10 mouse cellular contexts compared by ENCODE assay signal in genomic region chr5:24484963-24485362, GRCm38 (mm10). TPM values are rescaled to one million over a fixed set of nuclear protein-coding genes. Genes with fewer than 3 reads are reported as not detected.
DNase-seq lines count a peak whose midpoint lies in the region; ATAC-seq lines count a peak whose summit lies in the region.
"Had no signal": no experiment of that assay in that cellular context is flagged by ENCODE, and none has a peak within 500 bp of the region (broad histone marks: within the 10 kb centered on the region; RNA-seq: fewer than 3 reads in every experiment).

No protein-coding gene starts in this region.

- peak; percentile 30 for DNase-seq in kidney, adult 11 months
- DNase-seq in kidney, adult 8-10 months: no peak
- DNase-seq in limb, embryonic 10.5 days (ENCODE audit: low spot score): no peak
- no peak for DNase-seq in cerebellum, adult 18-20 months
- DNase-seq in left cerebral cortex, adult 11 months (ENCODE audit: low spot score): no peak
- no peak for DNase-seq in adrenal gland, adult 2 months
- DNase-seq: gastrocnemius, postnatal 36 days had no signal

- no peaks in the 10 kb centered on the region for H3K9me3 ChIP-seq in forebrain, embryonic 15.5 days
- no peaks in the 10 kb centered on the region for H3K9me3 ChIP-seq in limb, embryonic 10.5 days (replicated peaks)
- H3K9me3 ChIP-seq in neural tube, embryonic 12.5 days: no peaks in the 10 kb centered on the region
- H3K9me3 ChIP-seq: lung, embryonic 15.5 days had no signal

- H3K27ac ChIP-seq in forebrain, embryonic 15.5 days (replicated peaks): no peak overlapping the region
- H3K27ac ChIP-seq in limb, embryonic 10.5 days: peak overlapping the region; percentile 65
- H3K27ac ChIP-seq in neural tube, embryonic 12.5 days: peak overlapping the region; percentile 62; the same call in 1 of the 2 replicates
- H3K27ac ChIP-seq: lung, embryonic 15.5 days had no signal

- 5% methylated on average over 22 of the region's 22 CpGs for WGBS in forebrain, embryonic 15.5 days
- 7% methylated on average over 22 of the region's 22 CpGs for WGBS in limb, embryonic 10.5 days
- WGBS in neural tube, embryonic 12.5 days: 11% methylated on average over 22 of the region's 22 CpGs

- H3K4me2 ChIP-seq in forebrain, embryonic 15.5 days (replicated peaks): peak overlapping the region; percentile 41
- H3K4me2 ChIP-seq in neural tube, embryonic 12.5 days (replicated peaks): peak overlapping the region; percentile 52
- H3K4me2 ChIP-seq: lung, embryonic 15.5 days had no signal

- peaks cover 6% of the 10 kb centered on the region; the same call in 1 of the 2 replicates for H3K27me3 ChIP-seq in forebrain, embryonic 15.5 days
- H3K27me3 ChIP-seq in limb, embryonic 10.5 days (ENCODE audit: low read depth, poor library complexity, severe bottlenecking): peaks cover 20% of the 10 kb centered on the region
- peaks cover 5% of the 10 kb centered on the region; the same call in 1 of the 2 replicates for H3K27me3 ChIP-seq in neural tube, embryonic 12.5 days (replicated peaks)
- H3K27me3 ChIP-seq: lung, embryonic 15.5 days had no signal

- peaks cover 50% of the 10 kb centered on the region for H3K36me3 ChIP-seq in forebrain, embryonic 15.5 days
- H3K36me3 ChIP-seq in limb, embryonic 10.5 days: peaks cover 90% of the 10 kb centered on the region
- peaks cover 71% of the 10 kb centered on the region for H3K36me3 ChIP-seq in neural tube, embryonic 12.5 days

- peak; percentile 16; the same call in 1 of the 2 replicates for ATAC-seq in forebrain, embryonic 15.5 days (replicated peaks)
- ATAC-seq in neural tube, embryonic 12.5 days (ENCODE audit: low FRiP score, low read depth): peak; percentile 29

- H3K4me1 ChIP-seq in forebrain, embryonic 15.5 days: peaks cover 41% of the 10 kb centered on the region
- H3K4me1 ChIP-seq in limb, embryonic 10.5 days: peaks cover 75% of the 10 kb centered on the region
- H3K4me1 ChIP-seq in neural tube, embryonic 12.5 days: peaks cover 58% of the 10 kb centered on the region

- peak overlapping the region; percentile 39 for H3K9ac ChIP-seq in forebrain, embryonic 15.5 days (replicated peaks)
- peak overlapping the region; percentile 26; the same call in 1 of the 2 replicates for H3K9ac ChIP-seq in neural tube, embryonic 12.5 days
- H3K9ac ChIP-seq: lung, embryonic 15.5 days had no signal

- H3K4me3 ChIP-seq in forebrain, embryonic 15.5 days: peak overlapping the region; percentile 18; the same call in 1 of the 2 replicates
- H3K4me3 ChIP-seq in limb, embryonic 10.5 days: peak overlapping the region; percentile 34
- no peak overlapping the region for H3K4me3 ChIP-seq in neural tube, embryonic 12.5 days
- H3K4me3 ChIP-seq: lung, embryonic 15.5 days had no signal

RNA-seq across cellular contexts. Expression of gene Agap3, which starts 33.0 kb away (rescaled TPM):
- polyA plus RNA-seq in forebrain, embryonic 15.5 days (2015; fragmentation: Nextera tagmentation; extraction: Ambion mirVana): 76.9 and 108 TPM in 2 replicates
- polyA plus RNA-seq in limb, embryonic 10.5 days (2016; fragmentation: Nextera tagmentation; extraction: Ambion mirVana): 39.8 and 42.7 TPM in 2 replicates
- polyA plus RNA-seq in neural tube, embryonic 12.5 days (2016; fragmentation: Nextera tagmentation; extraction: Ambion mirVana): 109 and 113 TPM in 2 replicates
- total RNA-seq in adrenal gland, adult 2 months (2021): 10 to 100 TPM; 78.8 to 89.8 TPM
- 96.5 and 106 TPM in 2 replicates for polyA plus RNA-seq in adrenal gland, adult 2 months (2012; rRNA removed)

RNA-seq across cellular contexts. Expression of gene Tmub1, which starts 37.3 kb away (rescaled TPM):
- polyA plus RNA-seq in forebrain, embryonic 15.5 days (2015; fragmentation: Nextera tagmentation; extraction: Ambion mirVana): 39.4 and 40.1 TPM in 2 replicates
- 22.1 and 24.2 TPM in 2 replicates for polyA plus RNA-seq in limb, embryonic 10.5 days (2016; fragmentation: Nextera tagmentation; extraction: Ambion mirVana)
- polyA plus RNA-seq in neural tube, embryonic 12.5 days (2016; fragmentation: Nextera tagmentation; extraction: Ambion mirVana): 35.3 and 40.0 TPM in 2 replicates
- 10 to 100 TPM; 16.7 to 20.5 TPM for total RNA-seq in adrenal gland, adult 2 months (2021)
- 86.7 and 94.5 TPM in 2 replicates for polyA plus RNA-seq in adrenal gland, adult 2 months (2012; rRNA removed)

RNA-seq across cellular contexts. Expression of gene Fastk, which starts 39.9 kb away (rescaled TPM):
- 90.6 and 91.4 TPM in 2 replicates for polyA plus RNA-seq in forebrain, embryonic 15.5 days (2015; fragmentation: Nextera tagmentation; extraction: Ambion mirVana)
- 101 and 118 TPM in 2 replicates for polyA plus RNA-seq in limb, embryonic 10.5 days (2016; fragmentation: Nextera tagmentation; extraction: Ambion mirVana)
- polyA plus RNA-seq in neural tube, embryonic 12.5 days (2016; fragmentation: Nextera tagmentation; extraction: Ambion mirVana): 114 TPM in 2 replicates
- 100 to 1,000 TPM in 1 of 2 experiments, 10 to 100 TPM in 1; 93.4 to 108 TPM for total RNA-seq in adrenal gland, adult 2 months (2021)
- 335 and 350 TPM in 2 replicates for polyA plus RNA-seq in adrenal gland, adult 2 months (2012; rRNA removed)

RNA-seq across cellular contexts. Expression of gene Gbx1, which starts 42.0 kb away (rescaled TPM):
- 1.2 and 2.3 TPM in 2 replicates for polyA plus RNA-seq in forebrain, embryonic 15.5 days (2015; fragmentation: Nextera tagmentation; extraction: Ambion mirVana)
- polyA plus RNA-seq in limb, embryonic 10.5 days (2016; fragmentation: Nextera tagmentation; extraction: Ambion mirVana): 0.04 TPM in 1 of 2 replicates, not detected in the other
- polyA plus RNA-seq in neural tube, embryonic 12.5 days (2016; fragmentation: Nextera tagmentation; extraction: Ambion mirVana): 11.0 and 12.0 TPM in 2 replicates
- total RNA-seq in adrenal gland, adult 2 months (2021): not detected
- polyA plus RNA-seq in adrenal gland, adult 2 months (2012; rRNA removed): not detected in 2 replicates
- total RNA-seq: gastrocnemius, postnatal 36 days had no signal
- polyA plus RNA-seq: lung, embryonic 15.5 days had no signal

RNA-seq across cellular contexts. Expression of gene Asb10, which starts 55.8 kb away (rescaled TPM):
- polyA plus RNA-seq in forebrain, embryonic 15.5 days (2015; fragmentation: Nextera tagmentation; extraction: Ambion mirVana): 0.11 and 0.42 TPM in 2 replicates
- 0.13 and 0.15 TPM in 2 replicates for polyA plus RNA-seq in limb, embryonic 10.5 days (2016; fragmentation: Nextera tagmentation; extraction: Ambion mirVana)
- polyA plus RNA-seq in neural tube, embryonic 12.5 days (2016; fragmentation: Nextera tagmentation; extraction: Ambion mirVana): 0.37 and 0.82 TPM in 2 replicates
- total RNA-seq in adrenal gland, adult 2 months (2021): not detected
- 0.30 and 0.76 TPM in 2 replicates for polyA plus RNA-seq in adrenal gland, adult 2 months (2012; rRNA removed)
